23 mouse cellular contexts compared by ENCODE assay signal in genomic region chr2:3099971-3100370, GRCm38 (mm10). TPM values are rescaled to one million over a fixed set of nuclear protein-coding genes. Genes with fewer than 3 reads are reported as not detected.
DNase-seq lines count a peak whose midpoint lies in the region.
"Had no signal": no experiment of that assay in that cellular context is flagged by ENCODE, and none has a peak within 500 bp of the region (broad histone marks: within the 10 kb centered on the region; RNA-seq: fewer than 3 reads in every experiment).

No protein-coding gene starts in this region.

- H3K27ac ChIP-seq in heart, embryonic 10.5 days = no peak overlapping the region
- H3K27ac ChIP-seq: embryonic facial prominence, embryonic 10.5 days; embryonic facial prominence, embryonic 12.5 days; forebrain, embryonic 13.5 days; forebrain, embryonic 15.5 days had no signal

- intact Hi-C loops in left cerebral cortex, postnatal 4 days (cut with DNase I) = no loop called here

- no peaks in the 10 kb centered on the region for H3K9me3 ChIP-seq in heart, embryonic 10.5 days
- H3K9me3 ChIP-seq: embryonic facial prominence, embryonic 12.5 days; forebrain, embryonic 13.5 days; forebrain, embryonic 15.5 days; G1E had no signal

- H3K27me3 ChIP-seq in heart, embryonic 10.5 days (ENCODE audit: insufficient read depth, poor library complexity, severe bottlenecking) = no peaks in the 10 kb centered on the region
- H3K27me3 ChIP-seq: CH12.LX; embryonic facial prominence, embryonic 12.5 days; forebrain, embryonic 13.5 days; forebrain, embryonic 15.5 days had no signal

- DNase-seq in heart, adult 11 months = peak; percentile 14
- no peak for DNase-seq in heart, embryonic 10.5 days (ENCODE audit: low spot score)
- DNase-seq in R1 (ENCODE audit: low read depth, low spot score) (peak; percentile 83), liver (no peak)
- DNase-seq in left cerebral cortex, postnatal 4 days = no peak
- DNase-seq: adrenal gland, adult 8-10 months; adrenal gland, postnatal 14 days; adrenal gland, postnatal 36 days; B cell, adult 2 months; cerebellum, adult 11-12 months; cerebellum, adult 2 months; cerebellum, adult 9-10 months; cerebellum, postnatal 10 days; cerebellum, postnatal 25 days; forebrain, postnatal 0 days had no signal

- WGBS in heart, embryonic 10.5 days = 76% methylated on average over 4 of the region's 4 CpGs

- no peak overlapping the region for H3K4me3 ChIP-seq in heart, embryonic 10.5 days
- H3K4me3 ChIP-seq: embryonic facial prominence, embryonic 10.5 days; embryonic facial prominence, embryonic 12.5 days; forebrain, embryonic 13.5 days; forebrain, embryonic 15.5 days had no signal

- no peaks in the 10 kb centered on the region for H3K36me3 ChIP-seq in heart, embryonic 10.5 days
- H3K36me3 ChIP-seq: embryonic facial prominence, embryonic 10.5 days; embryonic facial prominence, embryonic 12.5 days; forebrain, embryonic 15.5 days; G1E had no signal

- H3K4me1 ChIP-seq in heart, embryonic 10.5 days = no peaks in the 10 kb centered on the region
- H3K4me1 ChIP-seq: embryonic facial prominence, embryonic 10.5 days; embryonic facial prominence, embryonic 12.5 days; forebrain, embryonic 13.5 days; forebrain, embryonic 15.5 days had no signal

RNA-seq across cellular contexts. Expression of gene Fam171a1, which starts 14.1 kb away (rescaled TPM):
- polyA plus RNA-seq in heart, embryonic 10.5 days (2016; fragmentation: Nextera tagmentation; extraction: Ambion mirVana) = 34.0 and 35.3 TPM in 2 replicates
- total RNA-seq in left cerebral cortex, postnatal 4 days (2021) = 10 to 100 TPM; 59.8 to 60.8 TPM
- polyA plus RNA-seq: activated CD4-positive, CD25-positive, alpha-beta regulatory T cell, adult 4 months; CD4-positive, CD25-positive, alpha-beta regulatory T cell, adult 4 months; G1E had no signal

Comparison
In these comparisons a context has a peak if more than half of its experiments do, and no peak if none do; other contexts are left out.
1. DNase-seq: peak in heart, adult 11 months (single experiment) and R1 (single experiment); none in heart, embryonic 10.5 days (single experiment), liver (single experiment) and left cerebral cortex, postnatal 4 days (single experiment).